Mouse (Mus musculus): Measurements from ENCODE around the gene Mbd5.

GRCm38 (mm10) chr2:49040481-49040880 lies 91.2 kb downstream of the Mbd5 start:
- TF ChIP-seq CTCF (IDR thresholded peaks at IDR 0.05; ENCODE audit: control insufficient read depth, insufficient read depth, low read length) (no peak), POLR2A (IDR thresholded peaks at IDR 0.05; ENCODE audit: borderline replicate concordance, control insufficient read depth, low read depth, low read length) (no peak)

Measured in bone marrow, adult 2 months (tissue).